Mouse (Mus musculus): ENCODE measurements around the gene Txn2. TPM values are rescaled to one million over a fixed set of nuclear protein-coding genes. Genes with fewer than 3 reads are reported as not detected.

Txn2 gene
- 100 to 1,000 TPM; 538 to 652 TPM for total RNA-seq (2021)
- 1,033 and 1,131 TPM in 2 replicates for polyA plus RNA-seq (2012; rRNA removed)
- long read RNA-seq, transcript Txn2-204 (3 exons, 2,049 nt) = minor isoform, 29 of 819 reads
- long read RNA-seq, transcript Txn2-201 (4 exons, 1,298 nt) = major isoform, 740 of 819 reads
- long read RNA-seq, partial matches to known transcripts = 2 of 819 reads
- long read RNA-seq, other reads (novel, unspliced or antisense) = 42 of 819 reads

DNA sequence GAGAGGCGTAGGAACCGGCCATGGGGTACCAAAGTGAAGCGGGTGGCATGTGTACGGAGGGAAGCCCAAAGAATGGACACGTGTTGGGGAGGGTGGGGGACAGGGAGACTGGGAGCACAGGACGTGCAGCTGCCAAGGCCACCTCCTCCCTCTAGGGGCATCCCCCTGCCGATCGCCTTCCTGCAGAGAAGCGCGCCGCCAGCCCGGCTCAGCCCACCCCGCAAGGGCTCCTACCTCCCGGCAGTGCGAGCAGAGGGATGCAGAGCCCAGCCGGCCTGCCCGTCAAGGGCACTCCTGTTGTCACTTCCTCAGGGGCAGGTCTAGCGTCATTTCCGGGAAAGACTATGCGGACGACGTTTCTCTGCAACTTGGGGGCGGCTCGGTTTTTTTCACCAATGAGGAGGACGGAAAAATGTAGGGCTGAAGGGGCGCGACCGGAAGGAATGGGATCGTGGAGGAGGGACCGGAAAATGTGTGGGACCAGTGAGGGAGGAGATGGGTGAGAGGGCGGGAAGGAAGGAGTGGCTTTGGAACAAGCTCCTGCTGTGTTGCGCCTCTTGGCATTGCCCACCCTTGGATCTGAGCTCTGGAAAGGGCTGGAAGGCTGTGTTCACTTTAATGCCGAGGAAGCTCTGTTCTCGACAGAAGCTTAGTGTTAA lies at the start of gene Txn2:
Txn2 (minus strand) TSS at position 334 of the 659 bp plus-strand sequence.
- peak; percentile 98 for DNase-seq

DNA sequence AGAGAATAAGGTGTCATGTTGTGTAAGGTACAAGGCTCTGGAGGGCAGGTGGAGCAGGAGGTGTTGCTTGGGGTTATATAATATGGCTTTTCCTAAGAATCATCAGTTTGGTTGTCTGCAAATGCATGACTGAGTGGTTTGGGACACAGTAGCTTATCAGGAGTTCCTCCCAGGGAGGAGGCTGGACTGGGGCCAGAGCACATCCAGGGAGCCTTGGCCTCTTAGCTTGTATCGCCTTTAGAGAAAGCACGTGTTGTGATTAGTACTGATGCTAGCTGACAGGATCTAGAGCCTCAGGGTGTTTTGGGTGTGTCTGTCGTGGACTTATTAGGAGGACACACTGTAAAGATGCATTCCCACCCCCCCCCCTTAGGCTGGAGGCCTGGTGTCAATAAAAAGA lies 48.9 kb upstream of the Txn2 start:
- DNase-seq = peak; percentile 81

DNA sequence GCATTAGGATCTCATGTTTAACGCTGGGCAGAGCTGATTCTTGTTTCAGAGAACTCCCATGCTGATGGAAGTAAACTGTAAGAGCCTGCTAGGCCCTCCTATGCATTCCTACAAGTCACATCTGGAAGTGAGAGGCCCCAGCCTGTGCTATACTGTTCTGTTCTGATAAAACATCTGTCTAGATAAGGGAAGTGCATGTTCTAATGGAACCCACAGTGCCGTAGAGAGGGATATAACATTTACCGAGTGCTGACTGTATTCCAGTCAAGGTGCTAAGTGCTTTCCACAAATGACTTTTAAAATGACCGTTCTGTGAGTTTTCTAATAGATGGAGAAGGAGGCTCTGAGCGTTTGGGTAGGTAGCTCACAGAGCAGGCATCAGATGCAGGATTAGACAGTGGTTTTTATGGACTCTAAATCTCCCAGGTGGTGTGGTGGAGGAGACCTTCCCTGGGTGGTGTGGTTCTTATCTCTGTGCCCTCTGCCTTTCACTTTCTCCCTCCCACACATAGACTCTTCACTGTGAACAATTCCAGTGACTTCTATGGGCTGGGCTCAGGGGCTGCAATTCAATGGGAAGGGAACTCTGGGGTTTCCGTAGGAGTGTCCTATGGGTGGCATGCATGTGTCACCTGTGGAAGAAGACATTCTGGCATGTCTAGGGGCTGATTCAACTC lies 45.5 kb upstream of the Txn2 start:
- peak; percentile 27 for DNase-seq

DNA sequence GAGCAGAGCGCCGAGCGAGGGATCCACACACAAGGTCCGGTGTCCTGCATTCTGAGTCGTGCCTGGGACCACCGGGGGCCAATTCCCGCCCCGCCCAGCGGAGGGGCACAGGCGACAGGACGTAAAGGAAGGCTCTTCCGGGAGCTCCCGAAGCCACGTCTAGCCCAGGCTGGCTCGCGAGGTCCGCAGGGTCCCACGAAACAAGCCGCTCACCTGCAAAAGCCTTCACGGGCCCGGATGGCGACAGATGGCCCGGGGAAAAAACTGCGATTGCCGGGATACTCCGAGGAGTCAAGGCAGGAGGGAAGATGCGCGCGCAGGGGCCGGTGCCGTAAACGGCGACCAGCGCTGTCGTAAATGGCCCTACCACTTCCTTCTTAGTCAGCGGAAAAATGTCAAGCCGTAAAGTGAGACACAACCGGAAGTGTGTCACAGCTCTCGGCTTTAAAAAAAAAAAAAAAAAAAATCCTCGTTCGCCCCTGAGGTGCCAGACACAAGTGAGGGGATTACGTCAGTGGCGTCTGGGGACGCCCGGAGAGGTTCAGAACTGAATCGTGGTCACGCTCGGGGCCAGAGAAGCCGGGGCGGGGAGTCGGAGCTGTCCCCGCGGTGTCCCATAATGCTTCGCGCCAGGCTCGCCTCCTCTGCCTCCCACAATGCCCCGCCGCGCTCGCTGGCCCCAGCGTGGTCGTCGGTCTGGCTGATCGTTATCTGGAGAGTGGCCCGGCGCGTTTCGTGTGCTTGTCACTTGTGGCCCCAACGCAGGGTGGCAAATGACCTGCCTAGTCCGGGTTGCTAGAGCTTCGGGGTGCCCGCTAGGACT lies 41.9 kb upstream of the Txn2 start, which contains the start of gene Eif3d:
Eif3d (minus strand) TSS at position 344 of the 823 bp plus-strand sequence.
- DNase-seq = peak; percentile 96

DNA sequence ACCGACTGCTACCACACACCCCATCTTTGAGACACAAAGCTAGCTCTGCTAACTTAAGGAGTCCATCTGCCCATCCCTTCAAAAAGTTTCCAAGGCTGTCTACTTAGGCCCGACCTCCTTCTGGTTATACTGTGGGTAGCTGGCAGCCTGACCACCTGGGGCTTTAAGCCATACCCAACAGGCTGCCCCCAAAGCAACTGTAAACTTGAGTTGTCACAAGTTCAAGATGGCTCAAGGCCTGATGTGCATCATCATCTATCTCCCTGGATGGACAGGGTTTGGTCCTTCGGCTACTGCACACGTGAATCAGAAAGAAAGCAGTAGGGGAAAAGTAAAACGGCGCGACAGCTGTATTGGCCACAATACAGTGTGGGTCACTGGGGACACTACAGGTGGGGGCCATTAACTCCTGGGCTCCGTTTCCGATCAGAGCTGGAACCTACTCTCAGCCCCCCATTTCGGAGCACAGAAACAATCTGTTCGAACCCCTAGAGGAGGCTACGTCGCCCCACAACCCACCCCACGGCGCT lies 41.2 kb upstream of the Txn2 start:
- DNase-seq = no peak

DNA sequence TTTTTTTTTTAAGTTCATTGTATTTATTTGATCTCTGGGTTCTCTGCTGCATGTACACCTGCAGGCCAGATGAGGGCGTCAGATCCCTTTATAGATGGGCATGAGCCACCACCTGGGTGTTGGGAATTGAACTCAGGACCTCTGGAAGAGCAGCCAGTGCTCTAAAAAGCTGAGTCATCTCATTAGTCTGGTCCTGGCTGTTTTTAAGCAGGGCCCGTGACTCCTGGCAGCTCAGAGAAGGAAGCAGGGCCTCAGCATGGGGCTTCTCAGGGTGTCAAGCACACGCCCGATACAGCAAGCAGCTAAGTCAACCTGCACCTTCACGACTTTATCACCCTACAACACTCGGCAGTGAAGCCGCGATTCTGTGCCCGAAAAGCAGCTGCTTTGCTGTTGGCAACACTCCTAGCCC lies 36.3 kb upstream of the Txn2 start:
- DNase-seq = no peak

DNA sequence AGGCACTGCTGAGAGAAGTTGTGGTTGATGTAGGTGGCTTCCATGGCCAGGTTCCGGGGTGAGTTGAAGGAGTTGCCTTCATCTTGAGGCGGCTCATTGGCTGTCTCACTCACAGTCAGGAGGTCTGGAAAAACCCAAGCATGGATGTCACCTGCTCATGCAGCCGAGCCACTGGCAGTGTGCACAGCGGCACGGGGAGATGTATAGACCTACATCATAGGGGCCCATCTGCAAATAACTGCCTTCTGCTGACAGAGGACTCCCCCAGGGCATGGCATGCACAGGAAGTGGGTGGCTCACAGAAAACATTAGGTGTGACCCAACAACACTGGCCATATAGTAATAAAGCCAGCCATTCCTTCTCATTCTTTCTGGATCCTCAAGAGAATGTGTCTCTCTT lies 33.6 kb upstream of the Txn2 start:
- DNase-seq = no peak

DNA sequence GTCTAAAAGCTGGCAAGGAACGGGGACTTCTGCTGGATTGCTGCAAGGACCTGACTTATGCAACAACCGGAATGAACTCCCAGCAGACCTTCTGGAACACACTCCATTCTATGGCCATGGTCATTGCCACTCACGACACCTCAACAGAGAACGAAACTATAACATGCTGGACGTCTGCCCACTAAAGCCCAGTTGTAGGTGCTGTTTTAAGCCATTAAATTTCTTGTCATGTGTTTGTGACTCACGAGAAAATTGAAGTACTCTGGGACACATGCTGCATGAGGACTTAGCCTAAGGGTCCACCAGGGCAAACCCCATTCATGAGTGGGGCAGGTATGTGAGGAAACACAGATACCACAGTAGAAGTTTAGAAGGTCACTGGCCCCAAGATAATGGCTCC lies 31.9 kb upstream of the Txn2 start:
- DNase-seq = no peak

DNA sequence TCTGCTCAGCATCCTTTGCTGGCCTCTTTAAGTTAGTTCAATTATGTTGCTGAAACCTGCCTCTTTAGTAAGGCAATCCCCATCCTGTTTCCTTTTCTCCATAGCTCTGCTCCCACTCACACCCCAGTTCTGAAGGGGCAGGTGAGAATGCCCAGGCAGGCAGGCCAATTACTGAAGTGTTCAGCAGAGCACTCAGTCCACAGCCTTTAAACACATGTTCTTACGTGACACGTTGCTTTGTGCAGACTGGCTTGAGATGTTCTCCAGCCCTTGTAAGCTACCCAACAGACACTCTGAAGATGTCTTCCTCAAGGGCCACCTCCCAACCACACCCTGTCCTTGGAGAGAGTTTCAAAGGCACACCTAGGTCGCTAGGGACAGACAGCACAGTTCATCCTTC lies 29.3 kb upstream of the Txn2 start:
- no peak for DNase-seq

DNA sequence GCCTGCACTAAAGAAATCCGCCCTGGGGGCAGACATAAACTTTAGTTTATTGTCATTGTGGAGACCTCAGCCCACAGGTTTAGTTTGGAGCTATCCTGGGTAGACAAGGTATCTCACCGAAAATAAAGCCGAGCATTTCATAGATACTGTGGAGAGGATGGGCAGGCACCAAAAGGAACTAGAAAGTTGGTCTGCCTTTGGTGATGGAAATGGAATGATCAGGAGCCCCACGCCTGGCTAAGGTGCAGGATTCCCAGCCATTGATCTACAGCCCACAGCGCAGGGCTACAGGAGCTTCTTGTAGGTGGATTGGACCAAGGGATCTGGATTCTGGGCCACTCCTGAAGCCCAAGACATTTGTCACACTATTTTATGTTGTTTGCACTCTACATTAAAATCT lies 28.8 kb upstream of the Txn2 start:
- DNase-seq = no peak

DNA sequence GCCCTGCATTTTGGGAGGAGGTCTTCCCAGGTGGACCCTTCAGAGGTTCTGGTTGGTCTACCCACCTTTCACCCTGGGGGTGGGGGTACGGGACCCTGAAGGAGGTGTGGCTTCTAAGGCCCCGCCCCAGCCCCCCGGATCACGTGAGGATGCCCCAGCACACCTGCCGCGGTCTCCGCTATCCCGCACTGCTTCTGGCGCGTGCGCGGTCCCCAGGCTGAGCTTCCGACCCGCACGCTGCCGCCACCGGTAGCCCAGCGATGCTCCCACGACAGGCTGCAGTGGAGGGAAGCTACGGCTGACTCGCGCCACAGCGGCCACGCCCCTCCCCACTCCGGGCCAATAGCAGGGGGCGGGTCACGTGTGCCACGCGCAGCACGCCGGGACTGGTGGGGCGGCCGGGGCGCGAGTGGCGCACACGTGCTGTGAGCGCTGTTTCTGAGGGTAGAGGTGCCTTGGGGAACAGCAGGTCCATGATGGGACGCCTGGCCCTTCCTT lies 27.6 kb upstream of the Txn2 start, which contains the start of gene Foxred2:
Foxred2 (minus strand) TSS at position 319 of the 498 bp plus-strand sequence.
- peak; percentile 92 for DNase-seq

DNA sequence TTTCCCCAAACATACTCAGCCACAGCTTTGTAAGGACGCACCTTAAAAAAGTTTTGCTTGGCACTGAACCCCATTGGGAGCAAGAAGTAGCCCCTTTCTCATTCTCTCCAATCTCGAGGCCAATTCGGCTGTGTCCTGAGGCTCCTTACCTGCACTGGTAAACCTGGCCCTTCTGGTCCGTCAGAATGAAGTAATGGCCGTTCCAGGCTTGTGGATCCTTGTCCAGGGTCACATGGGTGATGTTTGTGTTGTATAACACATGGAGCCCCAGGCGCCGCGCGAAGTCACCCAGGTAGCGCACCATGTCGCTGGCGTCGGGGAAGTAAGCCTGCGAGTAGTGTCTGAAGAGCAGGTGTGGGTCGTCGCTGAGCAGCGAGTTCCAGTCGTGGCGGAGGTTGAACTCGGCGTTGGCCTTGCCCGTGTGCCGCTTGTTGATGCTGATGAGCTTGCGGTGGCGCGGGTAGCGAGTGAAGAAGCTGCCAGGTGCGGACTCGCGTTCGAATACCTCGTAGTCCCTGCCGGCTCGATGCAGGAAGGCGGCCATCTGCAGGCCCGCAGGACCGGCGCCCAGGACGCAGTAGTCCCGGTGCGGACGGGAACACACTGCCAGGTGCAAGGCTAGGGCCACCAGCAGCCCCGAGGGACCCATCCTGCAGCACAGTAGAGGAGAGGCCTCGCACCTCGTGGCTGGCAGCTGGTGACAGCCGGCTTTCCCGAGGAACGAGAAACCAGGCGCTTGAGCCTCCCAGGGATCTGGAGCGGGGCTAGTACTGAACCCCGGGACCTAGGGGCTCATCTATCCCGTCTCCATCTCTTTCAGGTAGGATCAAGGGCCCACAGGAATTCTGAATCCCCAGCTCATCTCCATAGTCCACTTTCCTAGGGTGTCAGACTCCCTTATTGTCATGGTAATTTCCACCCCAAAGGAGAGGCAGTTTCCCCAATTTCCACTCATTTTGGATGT lies 26.9 kb upstream of the Txn2 start:
- DNase-seq = peak; percentile 18

DNA sequence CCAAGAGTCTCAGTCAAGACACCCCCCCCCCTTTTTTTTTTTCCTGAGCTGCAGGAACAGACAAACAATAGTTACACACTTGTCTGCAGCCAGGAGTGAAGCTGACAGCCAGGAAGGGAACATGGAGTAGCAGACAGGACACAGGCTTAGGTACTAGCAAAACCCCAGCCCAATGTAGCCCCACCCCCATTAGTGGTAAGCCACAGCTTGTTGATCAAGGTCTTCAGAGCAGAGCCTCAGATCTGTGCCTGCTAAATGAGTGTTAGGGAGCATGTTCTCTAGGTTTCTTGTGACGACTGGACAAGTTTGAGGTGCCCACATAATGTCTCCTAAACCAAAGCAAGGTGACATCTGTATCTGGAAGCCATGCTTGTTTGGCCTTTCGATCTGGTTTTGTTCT lies 25.6 kb upstream of the Txn2 start:
- no peak for DNase-seq

DNA sequence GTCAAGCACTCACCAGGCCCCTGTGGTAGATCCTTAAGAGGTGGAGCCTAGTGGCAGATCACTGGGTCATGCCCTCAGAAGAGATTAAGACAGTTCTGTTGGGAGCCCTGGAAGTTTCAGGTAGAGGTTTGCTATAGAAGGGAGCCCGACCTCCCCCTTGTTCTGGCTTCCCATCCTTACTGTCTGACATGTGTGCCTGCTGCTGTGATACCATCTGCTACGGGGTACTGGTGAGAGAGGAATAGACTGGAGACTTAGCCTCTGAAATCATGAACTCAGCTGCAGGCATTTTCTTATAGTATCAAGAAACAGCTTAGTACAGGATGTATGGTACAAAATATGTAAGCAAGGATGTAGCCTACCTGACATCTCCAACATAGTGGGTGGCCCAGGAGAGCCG lies 24.1 kb upstream of the Txn2 start:
- no peak for DNase-seq

DNA sequence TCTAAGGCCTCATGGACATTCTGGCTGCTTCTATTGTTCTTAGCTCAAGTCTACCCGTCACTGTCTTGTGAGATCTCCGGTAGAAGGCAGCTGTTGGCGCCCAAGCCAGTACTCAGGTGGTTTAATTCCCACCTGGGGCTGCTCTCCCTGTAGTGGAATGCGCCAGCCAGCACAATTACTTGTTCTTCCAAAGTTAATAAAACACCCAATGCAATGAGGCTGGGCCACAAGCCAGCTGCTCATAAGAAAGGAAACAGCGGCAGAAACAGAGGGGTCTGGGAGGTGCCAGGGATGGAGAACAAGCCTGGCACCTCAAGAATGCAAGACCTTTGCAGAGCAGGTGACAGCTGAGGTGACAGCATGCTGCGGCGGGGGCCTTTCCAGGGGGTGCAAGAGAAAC lies 20.3 kb upstream of the Txn2 start:
- no peak for DNase-seq

DNA sequence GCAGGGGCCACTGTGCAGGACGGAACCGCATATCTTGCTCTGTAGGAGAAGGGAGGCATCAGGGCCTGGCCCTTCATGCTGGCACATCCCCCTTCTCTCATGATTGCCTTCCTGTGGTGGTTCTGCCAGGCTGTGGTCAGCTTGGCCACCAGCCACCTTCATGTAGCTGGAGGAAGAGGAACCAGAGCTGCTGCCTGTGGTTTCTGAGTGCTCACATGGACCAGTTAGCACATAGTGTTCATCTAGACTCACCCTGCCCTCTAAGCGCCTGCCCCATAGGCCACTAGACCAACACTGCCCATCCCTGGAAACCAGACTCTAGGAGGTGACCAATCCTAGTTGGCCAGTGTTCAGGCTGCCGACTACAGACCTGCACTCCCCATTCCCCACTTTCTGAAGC lies 16.9 kb upstream of the Txn2 start:
- DNase-seq = peak; percentile 32

DNA sequence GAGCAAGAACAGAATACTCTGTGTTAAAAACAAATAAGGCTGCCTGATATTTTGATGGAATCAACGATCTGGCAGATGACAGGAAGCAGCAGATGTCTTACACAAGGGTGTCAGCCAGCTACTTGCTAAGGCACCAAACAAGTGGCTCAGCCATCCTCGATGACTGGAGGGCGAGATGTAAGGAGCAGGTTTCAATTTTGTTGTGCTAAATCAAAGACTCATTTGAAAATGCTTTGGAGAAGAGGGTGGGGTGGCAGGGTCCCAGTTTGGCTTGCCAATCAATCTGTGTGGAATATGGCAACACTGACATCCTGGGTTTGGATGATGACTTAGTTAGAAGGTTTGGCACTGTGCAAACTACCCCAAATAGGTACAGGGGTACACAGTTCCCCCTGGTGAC lies 12.8 kb upstream of the Txn2 start:
- DNase-seq = no peak

DNA sequence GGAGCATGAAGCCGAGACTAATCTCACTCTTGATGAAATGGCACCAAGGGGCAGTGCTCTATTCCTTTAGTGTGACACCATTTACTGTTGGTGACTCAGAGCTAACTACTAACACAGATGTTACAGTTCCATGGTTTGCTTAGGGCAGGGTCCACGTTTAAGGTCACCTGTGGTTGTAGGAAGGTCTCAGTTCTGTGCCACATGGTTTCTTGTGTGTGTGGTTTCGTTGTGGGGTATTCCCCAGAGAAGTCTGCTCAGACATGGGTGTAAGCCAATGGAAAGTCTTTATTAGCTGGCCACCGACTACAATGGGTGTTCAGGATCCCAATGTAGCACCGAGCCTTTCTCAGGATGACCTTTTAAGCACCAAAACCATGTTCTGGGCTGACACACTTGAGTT lies 9.7 kb upstream of the Txn2 start:
- DNase-seq = no peak

DNA sequence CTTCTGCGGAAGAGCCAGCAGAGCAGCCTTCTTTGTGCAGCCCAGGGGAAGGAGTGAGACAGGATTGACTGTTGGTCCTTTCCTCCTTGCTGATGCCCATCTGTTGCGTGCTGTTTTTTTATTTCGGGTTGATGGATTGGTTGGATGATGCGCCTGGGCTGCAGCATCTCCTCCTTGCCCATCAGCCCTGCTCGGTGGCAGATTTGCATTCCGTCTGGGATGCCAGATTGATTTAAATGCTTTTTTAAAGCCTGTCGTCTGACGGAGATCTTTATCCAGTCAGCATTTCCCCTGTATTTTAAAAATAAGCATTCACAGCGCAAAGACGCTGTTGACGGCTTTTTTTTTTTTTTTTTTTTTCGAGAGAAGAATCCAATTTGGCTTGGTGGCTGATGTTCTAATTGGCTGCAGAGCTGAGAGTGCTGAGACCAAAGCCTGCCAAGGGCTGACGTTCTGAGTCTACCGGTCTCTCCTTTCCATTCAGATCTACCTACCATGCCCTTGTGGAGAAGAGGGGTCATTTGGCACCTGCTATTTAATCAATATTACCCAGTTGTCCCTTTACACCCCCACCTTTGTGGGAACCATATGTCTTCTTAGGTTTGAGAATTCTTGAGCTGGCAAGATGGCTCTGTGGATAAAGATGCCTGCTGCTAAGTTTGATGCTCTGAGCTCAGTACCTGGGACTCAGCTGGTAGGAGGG lies 7.0 kb upstream of the Txn2 start:
- DNase-seq = no peak

DNA sequence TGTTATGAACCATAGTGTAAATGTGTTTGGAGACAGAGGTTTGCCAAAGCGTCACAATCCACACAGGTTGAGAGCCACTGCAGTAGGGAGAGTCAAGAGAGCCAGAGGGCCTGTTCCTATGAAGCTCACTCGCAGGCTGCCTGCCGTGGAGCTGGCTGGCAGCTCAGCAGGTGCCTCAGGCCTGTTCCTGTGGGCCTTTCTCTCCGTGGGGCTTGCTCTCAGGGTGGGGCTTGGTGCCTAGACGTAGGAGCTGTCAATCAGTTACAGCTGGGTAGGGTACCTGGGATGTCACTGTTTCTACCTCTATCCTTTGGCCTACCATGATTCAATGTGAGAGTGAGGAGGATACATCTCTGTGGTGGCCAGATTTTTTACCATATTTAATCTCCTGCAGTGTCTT lies 6.2 kb upstream of the Txn2 start:
- DNase-seq = no peak

Measured in adrenal gland, adult 2 months (tissue).